In the genomic region with DNA sequence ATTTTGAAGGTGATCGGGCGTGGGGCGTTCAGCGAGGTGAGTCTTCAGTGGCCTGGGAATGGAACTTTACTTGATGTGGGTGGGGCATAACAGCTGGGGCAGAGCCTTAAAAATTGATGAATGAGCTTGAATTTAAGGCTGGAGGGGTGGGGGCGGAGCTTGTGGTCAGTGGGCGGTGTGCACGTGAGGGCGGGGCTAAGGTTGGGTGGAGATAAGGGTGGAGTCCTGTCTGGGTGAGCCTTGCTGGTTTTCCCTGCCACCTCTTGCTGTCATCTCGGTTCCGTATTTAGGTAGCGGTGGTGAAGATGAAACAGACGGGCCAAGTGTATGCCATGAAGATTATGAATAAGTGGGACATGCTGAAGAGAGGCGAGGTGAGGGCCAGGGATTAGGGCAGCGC, we compare ENCODE assay signal across 8 mouse cellular contexts. TPM values are rescaled to one million over a fixed set of nuclear protein-coding genes. Genes with fewer than 3 reads are reported as not detected.
DNase-seq lines count a peak whose midpoint lies in the region; ATAC-seq lines count a peak whose summit lies in the region.

No protein-coding gene starts in this region.

- H3K9me3 ChIP-seq in midbrain, embryonic 10.5 days (replicated peaks), result no peaks in the 10 kb centered on the region
- no peaks in the 10 kb centered on the region for H3K9me3 ChIP-seq in midbrain, embryonic 15.5 days
- no peaks in the 10 kb centered on the region for H3K9me3 ChIP-seq in kidney, embryonic 15.5 days (replicated peaks)
- H3K9me3 ChIP-seq in stomach, embryonic 16.5 days (replicated peaks; ENCODE audit: control insufficient read depth, low read length), result no peaks in the 10 kb centered on the region

- no peak overlapping the region for H3K4me2 ChIP-seq in midbrain, embryonic 15.5 days
- peak overlapping the region; percentile 55 for H3K4me2 ChIP-seq in kidney, embryonic 15.5 days
- peak overlapping the region; percentile 60 for H3K4me2 ChIP-seq in stomach, embryonic 16.5 days (ENCODE audit: low read depth, low read length)

- peaks cover 53% of the 10 kb centered on the region for H3K4me1 ChIP-seq in midbrain, embryonic 10.5 days
- peaks cover 19% of the 10 kb centered on the region; the same call in 1 of the 2 replicates for H3K4me1 ChIP-seq in midbrain, embryonic 15.5 days
- peaks cover 56% of the 10 kb centered on the region for H3K4me1 ChIP-seq in kidney, embryonic 15.5 days
- H3K4me1 ChIP-seq in stomach, embryonic 16.5 days (ENCODE audit: control insufficient read depth, insufficient read depth, low read length), result peaks cover 53% of the 10 kb centered on the region

- DNase-seq in midbrain, embryonic 10.5 days (ENCODE audit: low spot score), result peak; percentile 45
- DNase-seq in embryo, embryonic 10.5 days (ENCODE audit: low spot score), result peak; percentile 76
- peak; percentile 56 for DNase-seq in lung, postnatal 25 days (ENCODE audit: low spot score)
- DNase-seq in thymus, postnatal 36 days, result no peak

- peak overlapping the region; percentile 24 for H3K4me3 ChIP-seq in midbrain, embryonic 10.5 days
- H3K4me3 ChIP-seq in midbrain, embryonic 15.5 days, result no peak overlapping the region
- H3K4me3 ChIP-seq in kidney, embryonic 15.5 days (replicated peaks), result peak overlapping the region; percentile 19
- H3K4me3 ChIP-seq in stomach, embryonic 16.5 days (replicated peaks; ENCODE audit: low read length), result peak overlapping the region; percentile 52

- H3K36me3 ChIP-seq in midbrain, embryonic 10.5 days, result peaks cover 80% of the 10 kb centered on the region
- peaks cover 23% of the 10 kb centered on the region for H3K36me3 ChIP-seq in midbrain, embryonic 15.5 days (replicated peaks)
- peaks cover 63% of the 10 kb centered on the region for H3K36me3 ChIP-seq in kidney, embryonic 15.5 days
- H3K36me3 ChIP-seq in stomach, embryonic 16.5 days (ENCODE audit: control insufficient read depth, insufficient read depth, low read length), result peaks cover 17% of the 10 kb centered on the region; the same call in 1 of the 2 replicates

- H3K27me3 ChIP-seq in midbrain, embryonic 10.5 days (ENCODE audit: low read depth, poor library complexity, severe bottlenecking), result peaks cover 38% of the 10 kb centered on the region
- peaks cover 8% of the 10 kb centered on the region; the same call in 1 of the 2 replicates for H3K27me3 ChIP-seq in midbrain, embryonic 15.5 days (replicated peaks)
- no peaks in the 10 kb centered on the region for H3K27me3 ChIP-seq in kidney, embryonic 15.5 days
- no peaks in the 10 kb centered on the region for H3K27me3 ChIP-seq in stomach, embryonic 16.5 days (ENCODE audit: control insufficient read depth, insufficient read depth, low read length)

- no peak overlapping the region for H3K27ac ChIP-seq in midbrain, embryonic 10.5 days (replicated peaks)
- no peak overlapping the region for H3K27ac ChIP-seq in midbrain, embryonic 15.5 days
- H3K27ac ChIP-seq in kidney, embryonic 15.5 days, result peak overlapping the region; percentile 75
- H3K27ac ChIP-seq in stomach, embryonic 16.5 days (ENCODE audit: low read length), result peak overlapping the region; percentile 80

- ATAC-seq in midbrain, embryonic 15.5 days (replicated peaks), result no peak
- peak; percentile 45 for ATAC-seq in kidney, embryonic 15.5 days (replicated peaks; ENCODE audit: low FRiP score)
- ATAC-seq in stomach, embryonic 16.5 days (ENCODE audit: insufficient read depth, low FRiP score), result peak; percentile 42; the same call in 1 of the 2 replicates
- no peak for ATAC-seq in monocyte, adult 5-6 weeks (replicated peaks; ENCODE audit: insufficient number of reproducible peaks, low FRiP score, low TSS enrichment, poor library complexity, severe bottlenecking)

- 8% methylated on average over 14 of the region's 14 CpGs for WGBS in midbrain, embryonic 10.5 days
- 18% methylated on average over 14 of the region's 14 CpGs for WGBS in midbrain, embryonic 15.5 days
- 11% methylated on average over 14 of the region's 14 CpGs for WGBS in kidney, embryonic 15.5 days
- 7% methylated on average over 14 of the region's 14 CpGs for WGBS in stomach, embryonic 16.5 days

- H3K9ac ChIP-seq in midbrain, embryonic 15.5 days, result no peak overlapping the region
- H3K9ac ChIP-seq in kidney, embryonic 15.5 days, result no peak overlapping the region
- H3K9ac ChIP-seq in stomach, embryonic 16.5 days (ENCODE audit: low read length), result peak overlapping the region; percentile 74

RNA-seq across cellular contexts. Expression of a gene that starts 2.4 kb away (rescaled TPM):
- 8.2 and 8.8 TPM in 2 replicates for polyA plus RNA-seq in midbrain, embryonic 10.5 days (2016; fragmentation: Nextera tagmentation; extraction: Ambion mirVana)
- polyA plus RNA-seq in midbrain, embryonic 15.5 days (2015; fragmentation: Nextera tagmentation; extraction: Ambion mirVana), result 10.8 and 13.9 TPM in 2 replicates
- 18.1 and 24.7 TPM in 2 replicates for polyA plus RNA-seq in kidney, embryonic 15.5 days (2015; fragmentation: Nextera tagmentation; extraction: Ambion mirVana)
- 84.7 and 98.1 TPM in 2 replicates for polyA plus RNA-seq in stomach, embryonic 16.5 days (2015; fragmentation: Nextera tagmentation; extraction: Ambion mirVana)
- total RNA-seq in monocyte, adult 5-6 weeks (2017), result 0.97 to 1.5 TPM in 2 of 3 replicates, not detected in the other

RNA-seq across cellular contexts. Expression of a gene that starts 8.4 kb away (rescaled TPM):
- polyA plus RNA-seq in midbrain, embryonic 10.5 days (2016; fragmentation: Nextera tagmentation; extraction: Ambion mirVana), result 7.2 and 8.0 TPM in 2 replicates
- 2.1 and 2.2 TPM in 2 replicates for polyA plus RNA-seq in midbrain, embryonic 15.5 days (2015; fragmentation: Nextera tagmentation; extraction: Ambion mirVana)
- polyA plus RNA-seq in kidney, embryonic 15.5 days (2015; fragmentation: Nextera tagmentation; extraction: Ambion mirVana), result 8.0 and 10.1 TPM in 2 replicates
- 8.8 and 10.4 TPM in 2 replicates for polyA plus RNA-seq in stomach, embryonic 16.5 days (2015; fragmentation: Nextera tagmentation; extraction: Ambion mirVana)
- not detected in 3 replicates for total RNA-seq in monocyte, adult 5-6 weeks (2017)

RNA-seq across cellular contexts. Expression of a gene that starts 10.0 kb away (rescaled TPM):
- polyA plus RNA-seq in midbrain, embryonic 10.5 days (2016; fragmentation: Nextera tagmentation; extraction: Ambion mirVana), result 17.3 and 18.0 TPM in 2 replicates
- polyA plus RNA-seq in midbrain, embryonic 15.5 days (2015; fragmentation: Nextera tagmentation; extraction: Ambion mirVana), result 34.2 and 40.9 TPM in 2 replicates
- polyA plus RNA-seq in kidney, embryonic 15.5 days (2015; fragmentation: Nextera tagmentation; extraction: Ambion mirVana), result 15.4 and 18.7 TPM in 2 replicates
- polyA plus RNA-seq in stomach, embryonic 16.5 days (2015; fragmentation: Nextera tagmentation; extraction: Ambion mirVana), result 7.7 and 8.3 TPM in 2 replicates
- 0.39 to 3.2 TPM (median 0.43 TPM) in 3 replicates for total RNA-seq in monocyte, adult 5-6 weeks (2017)

RNA-seq across cellular contexts. Expression of a gene that starts 31.6 kb away (rescaled TPM):
- polyA plus RNA-seq in midbrain, embryonic 10.5 days (2016; fragmentation: Nextera tagmentation; extraction: Ambion mirVana), result not detected in 2 replicates
- 0.15 and 0.37 TPM in 2 replicates for polyA plus RNA-seq in midbrain, embryonic 15.5 days (2015; fragmentation: Nextera tagmentation; extraction: Ambion mirVana)
- polyA plus RNA-seq in kidney, embryonic 15.5 days (2015; fragmentation: Nextera tagmentation; extraction: Ambion mirVana), result not detected in 2 replicates
- not detected in 2 replicates for polyA plus RNA-seq in stomach, embryonic 16.5 days (2015; fragmentation: Nextera tagmentation; extraction: Ambion mirVana)
- not detected in 3 replicates for total RNA-seq in monocyte, adult 5-6 weeks (2017)

RNA-seq across cellular contexts. Expression of a gene that starts 32.1 kb away (rescaled TPM):
- 1.1 TPM in 2 replicates for polyA plus RNA-seq in midbrain, embryonic 10.5 days (2016; fragmentation: Nextera tagmentation; extraction: Ambion mirVana)
- 6.9 and 7.3 TPM in 2 replicates for polyA plus RNA-seq in midbrain, embryonic 15.5 days (2015; fragmentation: Nextera tagmentation; extraction: Ambion mirVana)
- 2.9 and 3.4 TPM in 2 replicates for polyA plus RNA-seq in kidney, embryonic 15.5 days (2015; fragmentation: Nextera tagmentation; extraction: Ambion mirVana)
- 2.2 and 2.5 TPM in 2 replicates for polyA plus RNA-seq in stomach, embryonic 16.5 days (2015; fragmentation: Nextera tagmentation; extraction: Ambion mirVana)
- not detected in 3 replicates for total RNA-seq in monocyte, adult 5-6 weeks (2017)

Comparison
In these comparisons a context has a peak if more than half of its experiments do, and no peak if none do; other contexts are left out.
1. DNase-seq: peak in midbrain, embryonic 10.5 days (single experiment), embryo, embryonic 10.5 days (single experiment) and lung, postnatal 25 days (single experiment); none in thymus, postnatal 36 days (0 of 2).
2. H3K27ac ChIP-seq: peak in kidney, embryonic 15.5 days (single experiment) and stomach, embryonic 16.5 days (single experiment); none in midbrain, embryonic 10.5 days (single experiment) and midbrain, embryonic 15.5 days (single experiment).
3. ATAC-seq: peak in kidney, embryonic 15.5 days (single experiment) and stomach, embryonic 16.5 days (single experiment); none in midbrain, embryonic 15.5 days (single experiment) and monocyte, adult 5-6 weeks (single experiment).